Mouse (Mus musculus) heart, adult 18-20 months (tissue): ENCODE results near the gene Gm2026. TPM values are rescaled to one million over a fixed set of nuclear protein-coding genes. Genes with fewer than 3 reads are reported as not detected.
"Not testable (repeated sequence)": the region's sequence is repeated elsewhere in the genome, so short reads cannot be mapped to it uniquely, and the experiment has no call there.

Experiments used
- DNase-seq, 2 experiments: peaks; one replicate each; pipeline ENCODE4 v3.0.0; 2021 to 2022; ENCODE audit warnings: mixed read lengths in 1 of 2
- long read RNA-seq, 2 experiments: library from polyadenylated mRNA; stranded (forward); transcript quantifications; one replicate each; pipeline ENCODE4 v2.0.0; 2021
- total RNA-seq, 2 experiments: library from RNA; stranded (reverse); gene quantifications; 2 replicates each; pipeline ENCODE4 v1.2.3; 2021

The Gm2026 gene
- total RNA-seq, result 10 to 100 TPM; 17.7 to 19.7 TPM
- long read RNA-seq, experiment 1, partial matches to known transcripts, result 0 of 7 reads
- long read RNA-seq, experiment 1, other reads (novel, unspliced or antisense), result 5 of 7 reads
- long read RNA-seq, experiment 2, partial matches to known transcripts, result 3 of 6 reads
- long read RNA-seq, experiment 2, other reads (novel, unspliced or antisense), result 2 of 6 reads

DNA sequence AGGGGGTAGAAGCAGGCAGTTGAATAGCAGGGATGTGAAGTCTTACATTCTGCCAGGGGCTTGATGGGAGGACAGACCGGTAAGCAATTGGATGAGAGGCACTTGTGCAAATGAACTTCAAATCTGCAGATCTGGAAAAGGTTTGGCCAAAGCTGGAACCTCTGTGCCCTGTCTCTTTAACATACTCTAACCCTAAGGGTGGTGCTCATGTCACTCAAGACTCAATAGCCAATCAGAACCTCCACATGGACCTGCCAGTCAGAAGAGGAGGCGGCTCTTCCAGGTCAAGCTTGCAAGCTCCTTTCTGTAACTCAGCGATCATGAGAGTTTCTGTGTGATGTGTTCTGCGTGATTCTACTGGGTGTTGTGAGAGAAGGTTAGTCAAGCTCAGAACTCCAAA is at the start of gene Gm2026:
Gene Gm2026, plus strand, starts transcription at position 301 of the 400 bp plus-strand sequence.
- DNase-seq, result not testable (repeated sequence)

DNA sequence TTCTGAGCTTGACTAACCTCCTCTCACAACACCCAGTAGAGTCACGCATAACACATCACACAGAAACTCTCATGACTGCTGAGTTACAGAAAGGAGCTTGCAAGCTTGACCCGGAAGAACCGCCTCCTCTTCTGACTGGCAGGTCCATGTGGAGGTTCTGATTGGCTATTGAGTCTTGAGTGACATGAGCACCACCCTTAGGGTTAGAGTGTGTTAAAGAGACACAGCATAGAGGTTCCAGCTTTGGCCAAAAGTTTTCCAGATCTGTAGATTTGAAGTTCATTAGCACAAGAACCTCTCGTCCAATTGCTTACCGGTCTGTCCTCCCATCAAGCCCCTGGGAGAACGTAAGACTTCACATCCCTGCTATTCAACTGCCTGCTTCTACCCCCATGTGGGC is 34.1 kb upstream of the Gm2026 start, which contains the start of gene Zfp966:
Gene Zfp966, minus strand, starts transcription at position 101 of the 400 bp plus-strand sequence.
- not testable (repeated sequence) for DNase-seq

Other genes starting within 250 kb of the Gm2026 start
- gene Gm2007, start 223.8 kb upstream of the Gm2026 start, total RNA-seq, result not detected
- 10 to 100 TPM; 17.2 to 22.5 TPM for gene Gm14288, start 164.2 kb upstream of the Gm2026 start, total RNA-seq
- gene Gm6710, start 96.1 kb upstream of the Gm2026 start, total RNA-seq, result 10 to 100 TPM; 16.2 to 17.0 TPM
- gene Zfp966, start 34.2 kb upstream of the Gm2026 start, total RNA-seq, result 10 to 100 TPM; 10.6 to 12.5 TPM
- gene Gm2004, start 184.5 kb downstream of the Gm2026 start, total RNA-seq, result 10 to 100 TPM in 1 of 2 experiments, 1 to 10 TPM in 1; 6.8 to 11.2 TPM